Mouse (Mus musculus) cerebellum, adult 2 months (tissue): Measurements from ENCODE around the gene Kcnt1.

Experiments used
- CTCF ChIP-seq: fragments of 200-500 bp; IDR thresholded peaks from 2 replicates; pipeline ENCODE4 v1.5.1; 2011; ENCODE audit warnings: low read depth, mild to moderate bottlenecking, control low read depth, low read length, moderate library complexity, borderline replicate concordance; ENCODE audit not compliant: insufficient read depth
- POLR2A ChIP-seq: fragments of 200-500 bp; IDR thresholded peaks from 2 replicates; pipeline ENCODE4 v1.6.1; 2011; ENCODE audit warnings: low read length, control low read depth, borderline replicate concordance; ENCODE audit not compliant: insufficient read depth

DNA sequence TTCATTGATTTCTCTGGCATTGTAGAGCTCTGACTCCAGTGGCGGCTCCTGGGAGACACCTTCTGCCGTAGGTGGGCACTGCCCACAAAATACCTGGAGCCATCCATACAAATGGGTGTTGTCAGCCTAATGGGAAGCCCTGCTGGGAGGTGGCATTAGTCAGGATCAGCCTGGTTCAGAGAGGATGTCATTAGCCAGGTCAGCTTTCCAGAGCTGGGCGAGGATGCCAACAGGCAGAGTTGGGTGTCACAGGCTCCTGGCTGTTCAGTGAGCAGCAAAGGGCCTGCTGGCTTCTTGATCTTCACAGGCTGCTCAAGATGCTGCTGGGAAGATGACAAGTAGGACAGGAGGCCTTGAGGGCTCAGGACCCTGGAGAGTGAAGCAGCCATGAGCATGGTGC is 21.2 kb downstream of the Kcnt1 start:
- TF ChIP-seq CTCF (no peak), POLR2A (no peak)
